In the genomic region with DNA sequence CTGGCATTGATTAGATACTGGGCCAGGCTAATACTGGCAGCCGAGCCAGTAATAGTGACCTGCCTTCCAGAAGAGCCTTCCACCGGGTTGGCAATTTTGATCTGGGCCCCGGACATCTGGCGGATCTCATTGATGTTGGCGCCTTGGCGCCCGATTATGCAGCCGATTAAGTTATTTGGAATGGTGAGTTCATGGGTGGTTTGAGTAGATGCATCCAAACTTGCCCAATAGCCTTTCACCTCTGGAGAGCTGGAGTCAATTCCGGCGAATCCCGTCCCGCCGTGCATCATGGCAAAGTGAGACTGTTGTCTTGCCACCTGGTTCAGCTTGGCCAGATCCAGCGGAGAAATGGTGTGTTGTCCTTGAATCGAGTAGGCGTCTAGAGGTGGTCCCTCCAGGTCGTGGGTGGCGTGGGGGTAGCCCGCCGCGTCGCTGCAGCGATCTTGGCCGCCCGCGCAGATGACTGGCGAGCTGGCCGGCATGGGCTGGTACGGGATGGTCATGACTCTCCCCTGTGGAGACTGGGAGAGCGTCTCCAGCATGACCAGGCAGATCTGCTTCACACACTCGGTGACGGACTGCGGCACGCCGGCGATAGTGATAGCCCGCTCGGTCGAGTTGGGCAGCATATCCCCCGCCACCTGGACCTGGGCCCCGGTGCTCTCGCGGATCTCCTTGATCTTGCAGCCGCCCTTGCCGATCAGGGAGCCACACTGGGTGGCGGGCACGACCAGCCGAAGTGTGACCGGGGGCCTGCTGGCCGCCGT, we compare ENCODE assay signal across 7 mouse cellular contexts. TPM values are rescaled to one million over a fixed set of nuclear protein-coding genes. Genes with fewer than 3 reads are reported as not detected.
DNase-seq lines count a peak whose midpoint lies in the region; ATAC-seq lines count a peak whose summit lies in the region.

No protein-coding gene starts in this region.

- H3K4me1 ChIP-seq in intestine, embryonic 15.5 days (replicated peaks) = peaks cover 6% of the 10 kb centered on the region; the same call in 1 of the 2 replicates
- peaks cover 9% of the 10 kb centered on the region for H3K4me1 ChIP-seq in limb, embryonic 12.5 days (replicated peaks)
- H3K4me1 ChIP-seq in midbrain, embryonic 11.5 days (ENCODE audit: control insufficient read depth, insufficient read depth, low read length) = peaks cover 18% of the 10 kb centered on the region

- peak overlapping the region; percentile 66 for H3K4me3 ChIP-seq in intestine, embryonic 15.5 days (replicated peaks)
- H3K4me3 ChIP-seq in limb, embryonic 12.5 days (replicated peaks) = peak overlapping the region; percentile 93
- peak overlapping the region; percentile 98 for H3K4me3 ChIP-seq in midbrain, embryonic 11.5 days (ENCODE audit: low read depth, low read length)

- peak overlapping the region; percentile 89 for H3K9ac ChIP-seq in intestine, embryonic 15.5 days
- H3K9ac ChIP-seq in limb, embryonic 12.5 days (replicated peaks) = peak overlapping the region; percentile 97
- H3K9ac ChIP-seq in midbrain, embryonic 11.5 days (ENCODE audit: low read length) = peak overlapping the region; percentile 99

- peak; percentile 75 for DNase-seq in ZHBTc4 (ENCODE audit: low read depth, low spot score)
- DNase-seq in cerebellum, postnatal 10 days = peak; percentile 67 to 71
- DNase-seq in gastrocnemius, adult 18-20 months (ENCODE audit: low spot score) = peak; percentile 24
- DNase-seq in midbrain, embryonic 11.5 days (ENCODE audit: low spot score, missing footprints) = peak; percentile 96
- DNase-seq in spleen, adult 12 weeks (ENCODE audit: low spot score) = peak; percentile 68

- no peaks in the 10 kb centered on the region for H3K9me3 ChIP-seq in intestine, embryonic 15.5 days
- H3K9me3 ChIP-seq in limb, embryonic 12.5 days = no peaks in the 10 kb centered on the region
- no peaks in the 10 kb centered on the region for H3K9me3 ChIP-seq in midbrain, embryonic 11.5 days (ENCODE audit: control insufficient read depth, low read length)

- ATAC-seq in intestine, embryonic 15.5 days = peak; percentile 18; the same call in 1 of the 2 replicates
- peak; percentile 11; the same call in 1 of the 2 replicates for ATAC-seq in limb, embryonic 12.5 days (ENCODE audit: insufficient number of reproducible peaks, insufficient read depth, low FRiP score, low TSS enrichment, low read depth)
- peak; percentile 12 for ATAC-seq in midbrain, embryonic 11.5 days (ENCODE audit: low FRiP score)

- peak overlapping the region; percentile 55 for H3K4me2 ChIP-seq in intestine, embryonic 15.5 days (replicated peaks)
- peak overlapping the region; percentile 91 for H3K4me2 ChIP-seq in limb, embryonic 12.5 days
- H3K4me2 ChIP-seq in midbrain, embryonic 11.5 days = peak overlapping the region; percentile 71

- peak overlapping the region; percentile 99 for H3K27ac ChIP-seq in intestine, embryonic 15.5 days
- peak overlapping the region; percentile 100 for H3K27ac ChIP-seq in limb, embryonic 12.5 days
- peak overlapping the region; percentile 99 for H3K27ac ChIP-seq in midbrain, embryonic 11.5 days (ENCODE audit: low read depth, low read length)

- no peaks in the 10 kb centered on the region; the same call in 1 of the 2 replicates for H3K36me3 ChIP-seq in intestine, embryonic 15.5 days
- peaks cover 37% of the 10 kb centered on the region for H3K36me3 ChIP-seq in limb, embryonic 12.5 days
- H3K36me3 ChIP-seq in midbrain, embryonic 11.5 days (ENCODE audit: control insufficient read depth, insufficient read depth, low read length) = 0 out of 2 replicates have a peak, but pooled peaks cover 2% of the 10 kb centered on the region

- under 1% methylated on average over 51 of the region's 51 CpGs for WGBS in intestine, embryonic 15.5 days
- WGBS in limb, embryonic 12.5 days = under 1% methylated on average over 51 of the region's 51 CpGs
- WGBS in midbrain, embryonic 11.5 days = under 1% methylated on average over 51 of the region's 51 CpGs

- H3K27me3 ChIP-seq in intestine, embryonic 15.5 days (replicated peaks) = no peaks in the 10 kb centered on the region
- no peaks in the 10 kb centered on the region for H3K27me3 ChIP-seq in limb, embryonic 12.5 days
- no peaks in the 10 kb centered on the region for H3K27me3 ChIP-seq in midbrain, embryonic 11.5 days (ENCODE audit: control insufficient read depth, insufficient read depth, low read length)

RNA-seq across cellular contexts. Expression of a gene that starts 1.1 kb away (rescaled TPM):
- 100 to 1,000 TPM; 114 to 128 TPM for total RNA-seq in gastrocnemius, adult 18-20 months (2021)
- polyA plus RNA-seq in intestine, embryonic 15.5 days (2015; fragmentation: Nextera tagmentation; extraction: Ambion mirVana) = 508 and 561 TPM in 2 replicates
- 546 and 583 TPM in 2 replicates for polyA plus RNA-seq in limb, embryonic 12.5 days (2016; fragmentation: Nextera tagmentation; extraction: Ambion mirVana)
- polyA plus RNA-seq in midbrain, embryonic 11.5 days (2014; fragmentation: Nextera tagmentation; extraction: Ambion mirVana) = 418 and 497 TPM in 2 replicates

Comparison
In these comparisons a context has a peak if more than half of its experiments do, and no peak if none do; other contexts are left out.
1. Peak in every context shown above with its lines: DNase-seq, ATAC-seq, H3K4me3 ChIP-seq and H3K27ac ChIP-seq.
2. DNase-seq: peak in every context shown above with its lines; median percentile 96 in midbrain, embryonic 11.5 days; 75 in ZHBTc4; 69 in cerebellum, postnatal 10 days; 68 in spleen, adult 12 weeks; 24 in gastrocnemius, adult 18-20 months.